Mouse (Mus musculus) kidney, adult 2 months (tissue): ENCODE measurements around the gene Adam29. TPM values are rescaled to one million over a fixed set of nuclear protein-coding genes. Genes with fewer than 3 reads are reported as not detected.

Source experiments
- DNase-seq: peaks from one replicate; pipeline ENCODE4 v3.0.0; 2021
- H3K27ac ChIP-seq: fragments of 200-500 bp; 2 replicates; pipeline ENCODE4 v1.5.1; 2012; ENCODE audit warnings: low read depth, low read length, control low read depth, inconsistent platforms; ENCODE audit not compliant: insufficient read depth
- H3K27me3 ChIP-seq: fragments of 200-500 bp; replicated peaks from 2 replicates; pipeline ENCODE4 v1.6.1; 2012; ENCODE audit warnings: mild to moderate bottlenecking, moderate library complexity, low read length, inconsistent platforms; ENCODE audit not compliant: control insufficient read depth, insufficient read depth
- H3K36me3 ChIP-seq: fragments of 200-500 bp; 2 replicates; pipeline ENCODE4 v1.6.1; 2012; ENCODE audit warnings: mild to moderate bottlenecking, moderate library complexity, low read length, inconsistent platforms; ENCODE audit not compliant: control insufficient read depth, insufficient read depth
- H3K4me1 ChIP-seq: fragments of 200-500 bp; 2 replicates; pipeline ENCODE4 v1.6.1; 2011; ENCODE audit warnings: low read length; ENCODE audit not compliant: control insufficient read depth, insufficient read depth
- H3K4me3 ChIP-seq: fragments of 200-500 bp; 2 replicates; pipeline ENCODE4 v1.5.1; 2011; ENCODE audit warnings: mild to moderate bottlenecking, low read depth, low read length, control low read depth; ENCODE audit not compliant: insufficient read depth
- CTCF ChIP-seq: fragments of 200-500 bp; conservative IDR thresholded peaks from 2 replicates; pipeline ENCODE4 v1.5.1; 2011; ENCODE audit warnings: low read depth, mild to moderate bottlenecking, control low read depth, low read length, moderate library complexity, mixed read lengths; ENCODE audit not compliant: insufficient read depth, insufficient read length
- POLR2A ChIP-seq: fragments of 200-500 bp; IDR thresholded peaks from one replicate; pipeline ENCODE4 v1.6.1; 2011; ENCODE audit warnings: low read depth, low read length, control low read depth
- WGBS: fragments of 180-500 bp; shearing (Covaris S2); methylation state at CpG from one replicate; pipeline ENCODE4 v1.1.7; 2018; 5-methylcytosine and 5-hydroxymethylcytosine counted together
- polyA plus RNA-seq: library from polyadenylated mRNA; depleted of rRNA; stranded (reverse); fragments of >200 nt; gene quantifications from 2 replicates; pipeline ENCODE4 v1.2.3, GENCODE M21; 2012; rRNA removed

Adam29 gene
- polyA plus RNA-seq = not detected in 2 replicates

DNA sequence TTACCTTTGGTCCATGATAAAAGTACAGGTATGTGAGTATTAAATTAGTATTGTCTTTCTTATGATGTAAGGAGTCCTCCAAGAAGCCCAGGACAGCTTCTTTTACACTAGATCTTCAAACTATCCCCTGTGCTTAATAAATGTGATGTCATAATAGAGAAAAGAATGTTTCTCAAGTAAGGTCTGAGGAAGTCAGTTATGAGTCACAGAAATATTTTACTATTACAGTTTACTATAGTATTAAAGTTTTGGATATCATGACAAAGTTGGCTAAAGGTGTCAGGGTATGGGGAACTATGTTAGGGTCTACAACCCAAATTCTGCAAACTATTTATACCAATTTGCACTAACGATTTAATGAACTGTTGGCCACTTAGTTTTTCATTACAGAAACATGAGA lies at the start of gene Adam29:
Gene Adam29 (minus strand): TSS at position 101 of the 400 bp plus-strand sequence.
- no peak within 1 kb of the TSS for H3K4me3 ChIP-seq
- H3K27me3 ChIP-seq = no peaks in the 10 kb centered on the region
- DNase-seq = no peak
- no peak for TF ChIP-seq POLR2A
- TF ChIP-seq CTCF = no peak
- 78% methylated on average over 1 of the region's 1 CpGs for WGBS
- no peaks in the 10 kb centered on the region for H3K36me3 ChIP-seq
- H3K4me1 ChIP-seq = no peaks in the 10 kb centered on the region
- H3K27ac ChIP-seq = no peak within 1 kb of the TSS

DNA sequence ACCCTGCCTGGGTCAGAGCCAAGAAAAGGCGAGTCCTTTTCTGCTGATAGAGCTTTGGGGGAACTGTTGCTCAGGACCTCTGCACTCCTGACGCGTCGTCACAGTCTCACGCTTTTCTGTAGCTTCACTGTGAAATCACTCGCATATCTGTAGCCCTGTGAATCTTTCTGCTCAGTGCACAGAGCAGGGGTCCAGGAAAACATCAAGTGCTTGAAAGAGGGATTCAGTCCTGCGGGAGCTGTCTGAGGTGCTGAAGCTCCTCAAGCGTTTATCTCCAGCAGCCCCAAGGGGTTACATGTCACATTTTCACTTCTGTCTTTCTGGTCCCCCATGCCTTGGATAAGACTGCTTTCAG lies 33.8 kb upstream of the Adam29 start:
- TF ChIP-seq CTCF (no peak), POLR2A (no peak)
- no peak overlapping the region for H3K27ac ChIP-seq
- H3K4me1 ChIP-seq = no peaks in the 10 kb centered on the region
- no peak overlapping the region for H3K4me3 ChIP-seq
- no peaks in the 10 kb centered on the region for H3K36me3 ChIP-seq
- WGBS = 1% methylated on average over 8 of the region's 8 CpGs
- H3K27me3 ChIP-seq = no peaks in the 10 kb centered on the region
- no peak for DNase-seq

DNA sequence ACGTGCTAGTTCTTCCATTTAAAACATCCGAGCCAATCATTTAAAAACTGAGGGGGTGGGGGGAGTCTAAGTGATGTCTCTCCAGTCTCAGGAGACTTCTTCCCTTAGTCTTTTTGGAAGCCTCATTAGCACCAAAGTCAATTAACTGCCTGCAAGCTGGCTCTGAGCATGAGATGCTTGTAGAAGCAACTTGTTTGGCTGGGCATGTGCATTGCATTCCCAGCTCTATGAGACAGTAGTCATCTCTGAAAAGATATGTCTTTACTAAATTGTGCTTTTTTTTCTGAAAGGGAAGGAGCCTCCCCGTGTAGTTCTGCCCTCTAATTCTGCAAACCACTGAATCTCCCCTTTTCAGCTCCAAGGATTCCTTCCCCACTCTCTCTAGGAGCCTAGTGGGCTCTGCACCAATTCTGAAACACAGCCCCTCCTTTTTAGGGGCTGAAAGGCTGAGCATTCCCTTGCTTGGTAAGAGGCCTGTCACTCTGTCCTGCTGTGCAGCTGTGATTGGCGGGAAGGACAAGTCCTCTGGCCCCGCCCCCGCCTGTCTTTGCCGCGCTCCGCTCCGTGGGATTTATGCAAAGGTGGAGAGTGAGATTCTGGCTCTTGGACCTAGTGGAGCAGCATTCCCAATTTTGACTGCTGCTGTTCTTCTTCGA lies 33.2 kb upstream of the Adam29 start, which contains the start of gene Glra3:
Gene Glra3 (plus strand): TSS at position 591 of the 656 bp plus-strand sequence.
- 11% methylated on average over 11 of the region's 11 CpGs for WGBS
- H3K4me1 ChIP-seq = no peaks in the 10 kb centered on the region
- no peaks in the 10 kb centered on the region for H3K36me3 ChIP-seq
- no peak within 1 kb of the TSS for H3K27ac ChIP-seq
- no peak within 1 kb of the TSS for H3K4me3 ChIP-seq
- H3K27me3 ChIP-seq = no peaks in the 10 kb centered on the region
- DNase-seq = no peak
- TF ChIP-seq POLR2A (no peak), CTCF (no peak)

Other genes starting within 250 kb of the Adam29 start
- gene Glra3, start 33.5 kb upstream of the Adam29 start, polyA plus RNA-seq = not detected in 2 replicates